Mouse (Mus musculus) adipocyte (in vitro differentiated cells): ENCODE measurements at regions not wholly inside any gene's neighbourhood (a gene's known extent, or its start where the extent isn't known, plus 50 kb on each side); places are given as distances from the start of the nearest gene placed in this dataset.

Experiments
- DNase-seq: peaks from one replicate; pipeline ENCODE4 v3.0.0-alpha.2; 2016; ENCODE audit warnings: low spot score

- DNase-seq: no peak
Measured at GRCm38 (mm10) chr17:61696717-61697116, 1184.4 kb downstream of the Efna5 start.

GRCm38 (mm10) chr17:61686325-61686724 lies 1194.8 kb downstream of the Efna5 start:
- peak; percentile 16 for DNase-seq

- DNase-seq: no peak
Measured at GRCm38 (mm10) chr17:61684524-61684923, 1196.6 kb downstream of the Efna5 start.

- no peak for DNase-seq
Measured at GRCm38 (mm10) chr17:61670651-61671050, 1210.5 kb downstream of the Efna5 start.

GRCm38 (mm10) chr17:61667428-61667827 lies 1213.7 kb downstream of the Efna5 start:
- DNase-seq: peak; percentile 60

- DNase-seq: no peak
Measured at GRCm38 (mm10) chr17:61664926-61665325, 1216.2 kb downstream of the Efna5 start.

- DNase-seq: peak; percentile 30
Measured at GRCm38 (mm10) chr17:61647576-61647975, 1233.5 kb downstream of the Efna5 start.

GRCm38 (mm10) chr17:61608286-61608685 lies 1272.8 kb downstream of the Efna5 start:
- no peak for DNase-seq

- DNase-seq: no peak
Measured at GRCm38 (mm10) chr17:61606729-61607481, 1274.2 kb downstream of the Efna5 start.

- no peak for DNase-seq
Measured at GRCm38 (mm10) chr17:61604246-61604645, 1276.9 kb downstream of the Efna5 start.

GRCm38 (mm10) chr17:61589255-61589654 lies 1291.9 kb downstream of the Efna5 start:
- peak; percentile 62 for DNase-seq

GRCm38 (mm10) chr17:61578895-61579294 lies 1302.2 kb downstream of the Efna5 start:
- DNase-seq: no peak

GRCm38 (mm10) chr17:61570933-61571332 lies 1310.2 kb downstream of the Efna5 start:
- DNase-seq: no peak
